Mouse (Mus musculus) cerebellum, postnatal 10 days (tissue): Measurements from ENCODE around the gene Shisa8.

Experiments used
- DNase-seq, 2 experiments: peaks; one replicate each; pipeline ENCODE4 v3.0.0; 2021; ENCODE audit warnings: mixed read lengths in 2 of 2

Shisa8 gene

DNA sequence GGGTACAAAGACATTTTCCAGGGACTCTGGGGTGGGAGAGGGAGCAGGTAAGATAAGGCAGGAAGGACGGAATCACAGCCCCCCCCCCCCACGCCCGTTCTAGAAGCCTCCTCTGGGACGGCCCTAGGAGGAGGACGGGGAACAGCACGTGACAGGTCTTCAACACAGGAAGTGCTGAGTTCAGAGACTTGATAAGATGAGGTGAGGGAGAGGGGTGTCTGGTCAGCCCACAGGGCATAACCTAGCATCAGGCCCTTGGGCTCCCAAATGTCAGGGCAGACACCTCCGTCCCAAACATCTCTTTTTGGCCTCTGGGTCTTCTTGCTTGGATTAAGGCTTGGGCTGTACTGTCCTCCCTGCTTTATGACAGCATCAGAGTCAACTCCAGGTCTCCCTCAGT lies 10.6 kb upstream of the Shisa8 start:
- DNase-seq, result peak in 1 of 2 experiments; percentile 1

DNA sequence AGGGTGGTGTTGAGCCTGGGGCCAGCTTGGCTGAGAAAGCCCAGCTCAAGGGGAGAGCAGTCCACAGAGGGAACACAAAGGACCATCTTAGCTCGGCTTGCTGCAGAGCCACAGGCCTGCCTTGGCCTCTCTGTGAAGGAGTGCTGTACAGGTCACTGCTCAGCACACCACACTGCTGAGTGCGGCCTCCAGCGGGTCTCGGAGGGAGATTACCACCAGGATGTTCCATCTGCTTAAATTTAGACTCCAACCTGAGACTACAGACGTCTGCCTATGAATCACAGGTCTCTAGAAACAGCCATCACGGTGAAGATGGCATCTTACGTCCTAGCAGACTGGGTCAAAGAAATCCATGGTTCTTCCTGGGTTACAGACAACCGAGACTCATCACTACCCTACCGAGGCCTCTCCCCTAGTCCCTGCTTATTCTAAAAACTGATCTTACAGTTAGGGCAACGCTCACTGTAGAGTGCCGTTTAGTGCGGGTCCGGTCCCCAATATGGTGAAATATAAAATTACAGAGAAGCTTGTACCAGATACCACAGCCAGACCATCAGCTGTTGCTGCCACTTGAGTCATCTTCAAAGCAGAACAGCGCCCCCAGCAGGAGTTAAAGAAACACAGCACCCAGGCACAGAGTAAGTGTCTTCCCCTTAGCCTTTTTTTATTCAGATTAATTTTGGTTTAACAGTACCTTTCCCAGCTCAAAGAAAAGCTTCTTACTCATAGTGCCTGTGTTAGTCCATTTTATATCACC lies 8.7 kb upstream of the Shisa8 start:
- DNase-seq, result peak in 1 of 2 experiments; percentile 53

DNA sequence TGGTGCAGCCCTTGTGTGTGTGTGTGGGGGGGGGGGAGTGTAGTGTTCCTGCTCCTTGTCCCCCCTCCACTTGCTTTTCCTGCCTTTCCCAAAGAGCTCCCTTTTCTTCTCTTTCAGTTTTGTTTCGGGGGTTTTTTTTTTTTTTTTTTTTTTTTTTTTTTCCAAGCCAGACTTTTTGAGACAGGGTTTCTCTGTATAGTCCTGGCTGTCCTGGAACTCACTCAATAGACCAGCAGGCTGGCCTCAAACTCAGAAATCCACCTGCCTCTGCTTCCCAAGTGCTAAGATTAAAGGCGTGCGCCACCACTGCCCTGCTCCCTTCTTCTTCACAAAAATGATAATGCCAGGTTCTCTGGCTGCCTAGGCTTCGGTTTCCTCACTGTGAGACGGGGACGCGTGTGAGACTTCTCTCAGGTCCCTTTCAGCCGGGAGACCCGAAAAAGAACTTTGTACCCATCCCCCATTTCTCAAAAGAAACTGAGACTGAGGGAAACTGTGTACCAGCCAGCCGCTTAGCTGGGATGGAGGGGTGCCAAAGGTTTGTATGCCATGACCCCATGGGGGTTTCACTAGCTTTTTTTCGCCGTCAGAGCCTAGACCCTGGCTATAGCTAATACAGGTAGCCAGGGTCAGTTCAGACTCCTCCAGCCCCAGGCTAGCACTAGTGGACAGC lies 7.5 kb upstream of the Shisa8 start:
- DNase-seq, result peak in 1 of 2 experiments; percentile 58

DNA sequence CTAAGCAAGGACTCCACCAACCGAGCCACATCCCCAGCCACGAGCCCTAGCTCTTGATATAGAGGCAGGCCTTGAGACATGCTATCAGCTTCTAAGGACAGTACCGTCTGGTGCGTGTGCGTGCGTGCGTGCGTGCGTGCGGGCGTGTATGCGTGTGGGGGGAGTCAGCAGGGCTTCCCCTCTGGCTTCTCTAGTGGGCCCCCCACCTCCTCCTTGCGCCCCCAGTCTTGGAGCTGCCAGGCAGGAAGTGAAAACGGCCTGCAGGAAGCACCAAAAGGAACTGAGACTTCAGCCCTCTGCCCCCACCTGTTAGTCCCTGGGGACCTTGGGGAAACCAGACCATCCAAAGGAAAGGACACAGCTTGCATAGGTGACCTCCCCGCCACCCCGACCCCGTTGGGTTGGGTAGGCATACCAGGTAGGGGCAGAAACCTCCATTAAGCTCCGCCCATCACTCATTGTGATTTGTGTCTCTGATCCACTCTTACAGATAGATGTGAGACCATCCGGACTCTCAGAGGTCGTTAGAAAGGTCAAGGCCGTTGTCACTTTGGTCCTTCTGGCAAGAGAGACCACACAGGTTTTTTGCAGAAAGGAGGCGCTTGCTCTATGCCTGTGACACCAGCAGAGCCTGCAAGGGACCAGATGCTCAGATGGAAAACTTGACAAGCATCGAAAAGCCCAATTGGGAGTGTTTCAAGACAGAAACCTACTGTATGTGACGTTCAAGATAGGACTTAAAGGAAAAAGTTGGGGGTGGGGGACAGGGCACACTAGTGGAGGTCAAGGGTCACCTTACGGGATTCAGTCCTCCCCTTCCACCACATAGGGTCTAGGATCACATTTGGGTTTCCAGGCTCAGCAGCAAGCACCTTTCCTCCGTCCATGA lies 6.4 kb upstream of the Shisa8 start:
- DNase-seq, result no peak

DNA sequence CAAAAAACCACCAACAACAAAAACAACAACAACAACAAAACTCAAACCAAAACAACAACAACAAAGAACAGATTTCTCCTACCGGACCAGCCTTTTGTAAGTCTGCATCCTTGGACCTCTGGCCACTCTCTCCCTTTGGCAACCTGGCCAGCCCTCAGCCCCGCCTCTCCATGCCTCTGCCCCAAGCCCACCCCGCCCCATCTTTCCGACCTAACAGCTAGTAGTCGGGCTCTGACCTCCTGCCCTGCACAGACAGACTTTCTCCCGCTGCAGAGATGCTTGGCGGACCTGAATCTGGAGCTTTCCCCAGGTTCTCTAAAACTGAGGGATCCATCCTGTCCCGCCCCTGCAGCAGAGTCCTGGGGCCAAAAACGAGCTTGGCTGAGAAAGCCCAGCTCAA lies 5.4 kb upstream of the Shisa8 start:
- no peak for DNase-seq

DNA sequence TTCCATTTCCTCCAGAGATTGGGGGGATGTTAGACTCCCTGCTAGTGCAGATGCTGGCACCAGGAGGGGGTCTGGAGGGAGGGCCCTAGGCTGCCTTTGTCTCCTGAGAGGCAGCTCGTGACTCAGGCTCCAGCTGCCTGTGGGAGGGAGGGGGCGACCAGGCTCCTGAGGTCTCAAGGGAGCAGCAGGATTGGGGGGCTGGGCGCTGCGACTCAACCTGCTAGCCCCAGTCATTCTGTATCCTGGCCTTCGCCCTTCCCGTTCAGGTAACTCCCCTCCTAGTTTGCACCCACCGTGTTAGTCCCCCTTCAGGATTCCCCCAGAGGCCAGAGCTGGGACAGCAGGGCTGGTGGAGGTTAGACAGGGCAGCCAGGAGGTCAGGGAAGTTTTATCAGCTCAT lies 4.4 kb upstream of the Shisa8 start:
- DNase-seq, result no peak

DNA sequence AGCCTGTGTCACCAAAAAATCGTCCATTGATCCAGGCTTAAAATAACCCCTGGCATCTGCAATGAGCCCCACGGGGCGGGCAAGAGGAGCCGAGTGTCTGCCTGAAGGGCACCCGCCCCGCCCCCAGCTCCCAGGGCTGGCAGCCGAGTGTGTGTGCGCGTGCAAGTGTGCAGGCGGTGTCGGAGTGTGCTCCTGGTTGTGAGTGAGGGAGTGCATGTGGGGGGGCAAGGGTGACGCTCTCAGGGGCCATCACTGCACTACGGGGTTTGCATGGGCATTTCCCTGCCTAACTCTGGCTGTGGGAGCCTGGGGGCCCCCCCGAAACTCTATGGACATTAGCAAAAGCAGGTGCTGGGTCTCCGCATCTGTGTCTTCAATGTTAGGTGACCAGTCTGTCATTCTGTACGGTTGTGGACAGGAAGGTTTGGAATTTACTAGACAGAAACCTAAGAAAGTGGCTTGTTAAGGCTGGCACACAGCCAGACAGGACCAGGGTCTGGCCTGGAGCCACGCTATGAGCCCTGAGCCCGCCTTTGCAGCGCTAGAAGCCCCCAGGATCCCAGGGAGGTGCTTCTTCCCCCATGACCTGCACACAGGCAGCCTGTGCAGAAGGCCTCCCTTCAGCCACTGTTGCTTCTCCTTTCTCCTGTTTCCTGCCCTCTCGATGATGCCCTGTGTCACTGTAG lies 3.7 kb upstream of the Shisa8 start:
- peak; percentile 74 to 75 for DNase-seq

DNA sequence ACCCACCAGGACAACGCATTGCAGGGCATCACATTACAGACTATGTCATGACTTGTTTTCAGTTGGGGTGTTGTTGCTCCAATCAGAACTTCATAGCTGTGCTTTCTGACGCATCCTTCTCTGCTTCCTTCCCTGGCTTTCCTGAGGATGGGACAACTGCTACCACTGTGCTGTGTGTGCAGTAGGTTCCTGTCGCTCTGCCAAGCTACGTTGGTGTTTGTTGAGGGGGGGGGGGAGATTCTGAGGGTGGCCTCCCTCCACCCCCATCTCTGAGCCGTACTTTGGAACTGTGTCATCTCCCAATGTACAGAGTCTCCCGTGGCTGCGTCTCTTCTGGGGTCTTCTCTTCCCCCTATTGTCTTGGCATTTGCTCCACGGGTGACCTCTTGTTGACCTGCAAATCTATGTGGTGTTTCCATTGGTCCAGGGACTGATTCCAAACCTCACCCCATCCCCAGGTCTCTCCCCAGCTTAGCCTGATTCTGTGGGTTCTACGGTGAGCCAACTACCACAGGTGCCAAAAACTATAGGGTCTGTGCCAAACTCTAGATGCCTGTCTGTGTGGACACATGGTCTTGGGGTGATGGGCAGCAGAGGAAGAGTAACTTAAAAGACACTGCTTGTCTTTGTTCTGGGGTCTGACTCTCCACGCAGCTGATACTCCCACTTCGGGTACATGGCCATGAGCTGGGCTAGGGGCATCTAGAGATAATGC lies 2.9 kb upstream of the Shisa8 start:
- DNase-seq, result peak; percentile 83

DNA sequence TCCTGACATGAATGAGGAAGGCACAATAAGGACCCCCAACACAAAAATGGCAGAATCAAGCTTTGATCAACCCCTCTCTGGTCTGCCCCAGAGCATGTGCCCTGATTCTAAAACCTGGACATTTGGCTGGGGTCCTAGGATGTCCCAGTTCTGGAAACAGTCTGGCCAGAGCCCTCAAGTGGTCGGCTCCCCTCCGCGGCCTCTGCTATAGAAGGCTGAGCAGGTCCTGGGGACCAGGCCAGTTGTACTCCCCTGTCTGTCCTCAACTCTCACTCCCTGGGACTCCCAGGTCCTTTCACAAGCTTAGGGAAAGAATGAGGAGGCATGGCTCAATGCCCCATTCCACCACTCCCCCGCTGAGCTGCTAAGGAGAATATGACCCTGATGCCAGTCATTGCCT lies 607 bp upstream of the Shisa8 start:
- peak; percentile 67 to 69 for DNase-seq

DNA sequence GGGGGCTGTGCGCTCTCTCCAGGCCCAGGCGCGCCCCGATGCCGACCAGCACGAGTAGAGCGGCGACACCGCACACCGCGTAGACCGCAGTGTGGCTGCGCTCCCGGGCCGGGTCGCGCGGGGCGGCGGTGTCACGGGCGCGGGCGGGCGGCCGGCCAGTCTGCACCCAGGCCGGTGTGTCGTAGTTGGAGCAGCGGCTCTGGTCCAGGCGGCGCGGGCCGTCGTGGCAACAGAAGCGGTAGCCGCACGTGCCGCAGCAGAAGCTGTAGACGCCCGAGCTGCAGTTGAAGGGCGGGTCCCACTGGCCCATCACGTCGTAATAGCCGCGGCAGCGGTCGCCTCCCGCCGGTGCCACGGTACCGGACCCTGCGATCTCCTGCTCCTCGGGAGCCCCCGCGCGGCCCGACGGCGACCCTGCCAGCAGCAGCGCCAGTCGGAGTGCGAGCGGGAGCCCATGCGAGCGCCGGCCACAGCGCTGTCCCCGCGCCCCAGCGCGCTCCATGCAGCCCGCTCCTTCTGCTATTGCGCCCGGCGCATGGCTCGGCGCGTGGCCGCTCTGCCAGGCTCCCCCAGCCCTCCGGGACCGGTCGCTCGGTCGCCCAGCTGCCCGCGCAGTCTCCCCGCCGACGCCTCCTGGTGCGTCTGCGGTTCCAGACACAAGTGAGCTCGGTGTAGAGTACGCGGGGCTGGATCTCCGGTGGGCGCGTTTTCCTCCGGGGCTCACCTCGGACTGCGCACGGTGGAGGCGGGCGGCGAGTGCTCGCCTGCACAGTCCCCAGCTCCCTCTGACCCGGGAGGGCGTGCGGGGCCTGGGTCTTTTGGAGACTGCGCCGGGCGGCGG lies 484 bp downstream of the Shisa8 start:
- DNase-seq, result peak; percentile 78 to 80

DNA sequence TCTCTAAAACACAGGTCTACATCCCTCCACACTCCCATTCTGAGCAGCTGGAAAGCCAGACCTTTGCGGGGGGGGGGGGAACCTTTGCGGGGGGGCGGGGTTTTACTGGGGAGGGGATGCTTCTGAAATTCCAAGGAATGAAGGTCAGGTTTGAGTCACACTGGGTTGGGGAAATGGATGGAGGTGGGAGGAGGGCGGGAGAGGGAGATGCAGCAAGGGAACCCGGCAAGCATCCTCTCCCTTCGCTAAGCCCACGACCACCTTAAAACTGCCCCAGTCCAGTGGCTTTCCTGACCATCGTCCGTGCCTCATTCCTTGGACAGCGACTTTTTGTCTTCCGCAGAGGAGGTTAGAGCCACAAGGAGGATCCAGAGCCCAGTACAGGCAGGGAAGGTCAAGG lies 1.3 kb downstream of the Shisa8 start:
- no peak for DNase-seq

DNA sequence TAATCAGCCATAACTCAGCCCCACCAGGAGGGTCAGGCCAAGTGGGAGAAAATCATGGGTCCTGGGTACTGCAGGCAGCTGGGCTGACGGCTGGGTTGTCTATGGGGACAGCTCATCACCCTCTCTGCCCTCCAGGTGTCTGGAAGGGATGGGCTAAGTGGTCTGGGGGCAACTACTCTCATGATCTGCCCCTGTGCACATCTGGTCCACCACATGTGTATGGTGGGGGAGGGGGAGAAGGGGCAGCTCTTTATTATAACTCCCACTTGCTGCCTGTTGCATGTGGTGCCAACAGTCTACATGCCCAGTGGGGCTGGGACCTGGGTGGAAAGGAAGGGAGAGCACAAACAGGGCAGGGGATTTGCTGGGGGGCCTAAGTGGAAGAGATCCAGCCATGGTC lies 1.8 kb downstream of the Shisa8 start:
- DNase-seq, result no peak

DNA sequence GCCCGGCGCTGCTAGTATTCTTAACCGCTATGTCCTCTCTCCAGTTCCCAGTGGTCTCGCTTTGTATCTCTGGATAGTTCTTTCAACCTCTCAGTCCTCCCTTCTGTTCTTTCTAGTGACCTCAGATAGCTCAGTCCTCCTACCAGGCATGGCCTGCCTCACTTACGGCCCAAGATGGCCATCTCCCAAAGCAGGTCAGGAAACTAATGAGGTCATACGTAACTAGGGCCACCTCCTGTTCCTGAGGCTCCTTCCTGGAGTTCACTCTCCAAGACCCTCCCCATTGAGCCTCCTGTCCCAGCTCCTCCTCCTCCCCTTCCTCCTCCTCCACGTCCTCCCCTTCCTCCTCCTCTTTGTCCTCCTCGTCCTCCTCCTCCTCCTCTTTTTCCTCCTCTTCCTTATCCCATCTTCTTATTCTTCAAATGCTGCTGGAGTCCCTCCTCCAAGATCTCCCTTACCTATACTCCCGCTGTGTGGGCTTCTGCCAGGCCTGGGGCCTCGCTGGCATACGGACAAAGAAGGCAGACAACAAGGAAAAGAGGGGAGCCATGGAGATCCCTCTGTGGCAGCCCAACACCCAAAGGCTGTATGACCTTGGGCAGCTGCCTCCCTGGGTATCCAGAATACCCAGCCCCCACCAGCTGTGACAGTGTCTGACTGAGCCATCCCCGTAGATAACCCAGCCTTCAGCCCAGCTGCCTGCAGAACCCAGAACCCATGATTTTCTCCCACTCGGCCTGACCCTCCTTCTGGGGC lies 3.1 kb downstream of the Shisa8 start:
- peak; percentile 71 to 78 for DNase-seq

DNA sequence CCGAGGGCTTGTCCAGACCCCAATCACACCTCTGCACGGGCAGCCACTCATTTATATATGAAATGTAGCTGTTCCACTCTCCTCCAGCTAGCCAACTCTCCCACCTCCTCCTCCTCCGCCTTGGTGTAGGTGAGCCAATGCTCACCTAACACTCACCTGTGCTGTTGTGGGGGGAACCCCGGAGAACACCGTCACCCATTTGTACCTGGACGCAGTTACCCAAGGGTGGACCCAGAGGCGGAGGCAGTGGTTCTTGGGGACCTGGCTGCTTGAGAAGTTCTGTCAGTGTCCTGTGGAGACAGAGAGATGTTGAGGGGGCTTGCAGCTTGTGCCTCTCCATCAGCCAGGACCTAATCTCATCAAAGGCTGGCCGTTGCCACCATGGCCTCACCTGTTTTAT lies 4.3 kb downstream of the Shisa8 start:
- DNase-seq, result no peak

DNA sequence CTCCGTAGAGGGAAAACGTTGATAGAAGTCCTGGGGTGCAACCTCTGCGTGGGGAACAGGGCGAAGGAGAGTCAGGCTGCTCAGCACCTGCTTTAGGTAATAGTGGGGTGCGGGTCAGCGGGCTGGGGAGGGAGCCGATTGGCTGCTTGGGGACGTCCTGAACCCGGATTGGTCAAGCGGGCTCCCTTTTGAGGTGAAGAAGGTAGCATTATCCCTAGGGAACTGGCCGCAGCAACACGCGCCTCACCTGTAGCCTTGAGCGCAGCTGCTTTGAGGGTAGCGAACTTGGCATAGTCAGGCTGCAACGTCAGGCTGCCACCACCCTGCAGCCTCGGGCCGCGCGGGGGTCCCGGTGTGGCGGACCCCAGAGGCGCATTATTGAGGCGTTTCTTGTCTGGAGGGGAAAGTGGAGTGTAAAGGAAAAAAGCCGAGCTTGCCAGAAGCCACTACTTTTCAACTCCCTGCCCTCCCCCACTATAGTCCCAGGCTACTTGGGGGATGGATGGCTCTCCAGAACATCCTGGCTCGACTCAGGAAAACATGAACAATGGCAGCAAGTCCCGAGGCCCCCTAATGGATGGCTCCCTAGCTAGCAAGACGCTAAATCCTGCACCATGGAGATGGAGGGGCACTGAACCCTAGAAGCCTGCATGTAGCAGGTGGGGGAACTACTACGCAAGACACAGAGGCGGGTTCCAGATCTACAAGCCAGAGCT lies 5.0 kb downstream of the Shisa8 start:
- DNase-seq, result peak; percentile 60 to 61

DNA sequence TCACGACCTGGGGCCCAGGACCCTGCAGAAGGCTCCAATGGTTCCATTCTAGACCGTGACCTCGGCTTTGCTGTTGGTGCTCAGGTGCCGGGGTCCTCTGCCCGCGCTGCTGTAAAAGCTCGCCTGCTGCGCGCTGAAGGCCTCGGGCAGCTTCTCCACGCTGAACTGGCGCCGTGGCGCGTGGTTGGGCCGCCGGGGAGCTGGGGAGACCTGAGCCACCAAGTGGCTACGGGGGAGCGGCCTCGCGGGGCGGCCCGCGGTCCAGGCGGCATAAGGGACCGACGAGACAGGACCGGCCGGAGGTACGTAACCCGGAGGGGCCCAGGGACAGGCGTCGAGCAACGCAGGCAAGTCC lies 5.5 kb downstream of the Shisa8 start:
- DNase-seq, result peak in 1 of 2 experiments; percentile 61

DNA sequence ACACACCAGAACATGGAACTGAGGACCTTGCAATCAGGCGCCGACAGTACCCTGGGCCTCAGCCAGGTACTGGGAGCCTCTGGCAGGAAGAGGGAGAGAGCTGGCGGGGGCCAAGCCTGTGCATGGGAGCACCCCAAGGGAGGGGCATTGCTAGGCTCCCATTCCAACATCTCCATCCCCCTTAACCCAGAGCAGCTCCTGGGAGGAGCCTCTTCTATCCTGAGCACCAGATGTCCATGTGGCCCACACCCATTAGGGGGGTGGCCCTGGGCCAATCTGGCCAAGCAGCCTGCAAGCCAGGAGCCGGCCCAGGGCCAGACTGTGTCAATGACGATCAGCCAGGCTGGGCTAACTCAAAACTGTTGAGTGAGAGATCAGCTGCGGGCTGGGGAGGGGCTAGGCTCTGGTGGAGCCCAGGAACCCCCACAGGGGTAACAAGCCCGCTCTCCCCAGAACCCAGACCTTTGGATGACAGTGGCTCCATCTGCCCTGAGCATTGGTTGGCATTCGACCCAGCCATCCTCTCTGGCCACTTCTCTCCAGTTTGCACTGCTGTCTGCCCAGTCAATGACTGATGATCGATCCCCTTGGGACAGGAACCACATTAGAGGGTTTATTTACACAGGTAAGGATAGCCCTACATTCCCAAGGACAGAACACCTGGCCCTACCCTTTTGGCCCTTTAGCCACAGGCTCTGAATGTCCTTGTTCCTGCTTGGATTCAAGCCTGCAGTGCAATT lies 6.1 kb downstream of the Shisa8 start:
- peak; percentile 100 for DNase-seq

DNA sequence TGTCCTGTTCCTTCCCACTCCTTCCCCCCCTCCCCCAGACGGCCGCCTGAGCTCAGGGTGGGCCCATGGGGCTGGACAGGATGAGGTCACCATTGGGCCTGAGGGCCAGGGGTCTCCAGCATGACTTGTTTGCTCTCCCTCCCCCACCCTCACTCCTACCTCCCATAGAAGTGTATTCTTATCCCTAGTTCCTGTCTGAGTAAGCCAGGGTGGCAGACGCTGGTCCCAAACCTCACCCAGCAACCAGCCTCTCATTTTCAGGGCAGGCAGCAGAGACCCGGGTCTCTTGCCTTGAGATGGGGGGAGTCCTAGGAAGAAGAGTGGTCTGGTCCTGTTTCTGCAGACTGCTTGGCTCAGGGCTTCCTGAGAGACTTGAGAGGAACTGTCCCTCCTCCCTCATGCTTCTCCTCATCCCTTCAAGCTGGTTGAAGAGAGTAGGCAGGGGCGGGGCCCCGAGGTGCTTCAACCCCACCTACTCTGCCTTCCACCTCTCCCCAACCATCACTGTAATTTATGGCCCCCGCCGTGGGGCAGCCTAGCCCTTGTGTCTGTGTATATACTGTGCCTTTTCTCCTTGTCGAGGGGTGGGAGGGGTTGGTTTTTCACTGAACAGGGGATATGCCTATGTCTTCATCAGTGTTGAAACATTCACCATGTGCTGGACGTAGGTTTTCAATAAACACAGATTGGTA lies 7.8 kb downstream of the Shisa8 start:
- peak in 1 of 2 experiments; percentile 30 for DNase-seq
